Mouse (Mus musculus) brown adipose tissue, adult 24 weeks (tissue): ENCODE data around the gene Dhx30. TPM values are rescaled to one million over a fixed set of nuclear protein-coding genes. Genes with fewer than 3 reads are reported as not detected.
A peak's percentile ranks its signal among the peaks of the same experiment; 100 is the strongest.
"Not testable (repeated sequence)": the region's sequence is repeated elsewhere in the genome, so short reads cannot be mapped to it uniquely, and the experiment has no call there.

Experiments used
- H3K27ac ChIP-seq: fragments of 200-500 bp; replicated peaks from 2 replicates; pipeline ENCODE4 v1.5.1; 2012; ENCODE audit warnings: low read depth, mild to moderate bottlenecking, low read length
- H3K4me1 ChIP-seq: fragments of 200-500 bp; 2 replicates; pipeline ENCODE4 v1.6.1; 2012; ENCODE audit warnings: low read length, mixed read lengths; ENCODE audit not compliant: control insufficient read depth, insufficient read depth, insufficient read length
- H3K4me3 ChIP-seq: fragments of 200-500 bp; 2 replicates; pipeline ENCODE4 v1.5.1; 2012; ENCODE audit warnings: low read depth, mild to moderate bottlenecking, low read length, moderate library complexity; ENCODE audit not compliant: insufficient read depth
- polyA plus RNA-seq: library from polyadenylated mRNA; stranded (reverse); fragments of >200 nt; gene quantifications from 2 replicates; pipeline ENCODE4 v1.2.4, GENCODE M21; 2012; ENCODE audit not compliant: missing spikeins, insufficient read depth, insufficient read length

Dhx30 gene
- polyA plus RNA-seq: 32.4 and 35.7 TPM in 2 replicates

- Histone ChIP-seq H3K27ac (peak within 1 kb of the TSS; percentile 91), H3K4me3 (peak within 1 kb of the TSS; percentile 90), H3K4me1 (peaks cover 3% of the 10 kb centered on the region; the same call in 1 of the 2 replicates)
These were observed at the start of gene Dhx30 for GRCm38 (mm10) chr9:110117779-110118139. Gene Dhx30, minus strand, starts transcription at chr9:110117830.

- H3K4me3 ChIP-seq: no peak overlapping the region
- H3K4me1 ChIP-seq: no peaks in the 10 kb centered on the region
- no peak overlapping the region for H3K27ac ChIP-seq
These were observed 45.4 kb upstream of the Dhx30 start for GRCm38 (mm10) chr9:110163071-110163470.

DNA sequence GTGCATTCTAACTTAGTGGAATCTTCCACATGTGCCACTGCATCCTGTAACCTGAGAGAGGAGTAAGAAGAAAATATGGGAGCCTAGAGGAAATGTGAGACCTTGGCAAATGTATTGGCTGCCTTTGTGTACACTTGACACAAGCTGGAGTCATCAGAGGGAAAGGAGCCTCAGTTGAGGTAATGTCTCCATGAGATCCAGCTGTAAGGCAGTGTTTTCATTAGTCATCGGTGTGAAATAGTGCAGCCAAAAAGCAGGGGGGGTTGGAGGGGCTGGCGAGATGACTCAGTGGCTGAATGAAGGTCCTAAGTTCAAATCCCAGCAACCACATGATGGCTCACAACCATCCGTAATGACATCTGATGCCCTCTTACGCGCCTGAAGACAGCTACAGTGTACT, 44.8 kb upstream of the Dhx30 start:
- H3K27ac ChIP-seq: no peak overlapping the region
- no peak overlapping the region for H3K4me3 ChIP-seq
- no peaks in the 10 kb centered on the region for H3K4me1 ChIP-seq

- not testable (repeated sequence) for H3K27ac ChIP-seq, H3K4me3 ChIP-seq, H3K4me1 ChIP-seq
These were observed 42.9 kb upstream of the Dhx30 start for GRCm38 (mm10) chr9:110160486-110160885.

DNA sequence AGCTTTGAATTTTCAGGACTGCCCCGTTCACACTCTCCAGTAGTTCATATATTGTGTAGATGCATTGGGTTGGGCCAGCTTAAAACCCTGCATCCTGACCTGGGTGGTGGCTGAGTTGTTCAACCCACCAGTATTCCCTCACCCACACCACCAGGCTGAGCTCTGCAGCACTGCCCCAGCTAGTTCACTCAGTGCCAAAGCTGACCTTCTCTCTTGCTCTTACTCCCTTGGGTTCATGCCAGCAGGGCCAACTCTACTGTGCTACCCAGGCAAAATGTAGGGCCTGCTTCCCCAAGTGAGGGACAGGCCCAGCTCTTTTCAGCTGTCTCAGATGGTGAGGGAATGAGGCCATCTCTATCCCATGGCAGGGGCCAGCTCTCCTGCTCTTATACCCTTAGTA, 41.4 kb upstream of the Dhx30 start:
- Histone ChIP-seq H3K4me3 (no peak overlapping the region), H3K4me1 (no peaks in the 10 kb centered on the region)

GRCm38 (mm10) chr9:110148598-110148997, 31.0 kb upstream of the Dhx30 start:
- H3K27ac ChIP-seq: no peak overlapping the region
- H3K4me3 ChIP-seq: no peak overlapping the region
- no peaks in the 10 kb centered on the region for H3K4me1 ChIP-seq

More for the DNA sequence above, 41.4 kb upstream of the Dhx30 start:
- H3K27ac ChIP-seq: no peak overlapping the region

GRCm38 (mm10) chr9:110142097-110142496, 24.5 kb upstream of the Dhx30 start:
- no peak overlapping the region for H3K4me3 ChIP-seq
- H3K4me1 ChIP-seq: no peaks in the 10 kb centered on the region
- H3K27ac ChIP-seq: no peak overlapping the region

DNA sequence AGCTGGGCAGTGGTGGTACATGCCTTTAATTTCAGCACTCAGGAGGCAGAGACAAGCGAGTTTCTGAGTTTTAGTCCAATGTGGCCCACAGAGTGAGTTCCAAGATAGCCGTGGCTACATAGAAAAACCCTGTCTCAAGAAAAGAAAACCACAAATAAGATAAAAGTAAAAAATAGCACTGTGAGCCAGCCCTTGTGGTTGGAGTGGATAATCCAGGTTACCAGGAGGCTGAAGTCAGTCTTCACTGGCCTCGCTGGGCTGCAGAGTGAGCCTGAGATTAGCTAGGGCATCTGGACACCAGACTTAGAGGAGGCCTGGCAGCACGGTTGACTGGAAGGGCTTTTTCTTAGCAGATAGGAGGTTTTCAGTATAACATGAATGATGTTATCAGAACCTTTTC, 21.5 kb upstream of the Dhx30 start:
- Histone ChIP-seq H3K4me1 (no peaks in the 10 kb centered on the region), H3K4me3 (no peak overlapping the region), H3K27ac (no peak overlapping the region)

GRCm38 (mm10) chr9:110134176-110134575, 16.5 kb upstream of the Dhx30 start:
- Histone ChIP-seq H3K4me3 (no peak overlapping the region), H3K4me1 (no peaks in the 10 kb centered on the region), H3K27ac (no peak overlapping the region)

- Histone ChIP-seq H3K27ac (no peak overlapping the region), H3K4me3 (0 out of 2 replicates have a peak overlapping the region, but pooled peaks have one; percentile 83), H3K4me1 (no peaks in the 10 kb centered on the region)
These were observed 15.3 kb upstream of the Dhx30 start for GRCm38 (mm10) chr9:110132921-110133320.

- Histone ChIP-seq H3K4me1 (no peaks in the 10 kb centered on the region), H3K27ac (no peak overlapping the region), H3K4me3 (peak overlapping the region; percentile 83)
These were observed 14.6 kb upstream of the Dhx30 start for GRCm38 (mm10) chr9:110132201-110132605.

GRCm38 (mm10) chr9:110131525-110132197, 14.0 kb upstream of the Dhx30 start:
- H3K27ac ChIP-seq: peak overlapping the region; percentile 77
- no peaks in the 10 kb centered on the region for H3K4me1 ChIP-seq
- H3K4me3 ChIP-seq: peak overlapping the region; percentile 83

DNA sequence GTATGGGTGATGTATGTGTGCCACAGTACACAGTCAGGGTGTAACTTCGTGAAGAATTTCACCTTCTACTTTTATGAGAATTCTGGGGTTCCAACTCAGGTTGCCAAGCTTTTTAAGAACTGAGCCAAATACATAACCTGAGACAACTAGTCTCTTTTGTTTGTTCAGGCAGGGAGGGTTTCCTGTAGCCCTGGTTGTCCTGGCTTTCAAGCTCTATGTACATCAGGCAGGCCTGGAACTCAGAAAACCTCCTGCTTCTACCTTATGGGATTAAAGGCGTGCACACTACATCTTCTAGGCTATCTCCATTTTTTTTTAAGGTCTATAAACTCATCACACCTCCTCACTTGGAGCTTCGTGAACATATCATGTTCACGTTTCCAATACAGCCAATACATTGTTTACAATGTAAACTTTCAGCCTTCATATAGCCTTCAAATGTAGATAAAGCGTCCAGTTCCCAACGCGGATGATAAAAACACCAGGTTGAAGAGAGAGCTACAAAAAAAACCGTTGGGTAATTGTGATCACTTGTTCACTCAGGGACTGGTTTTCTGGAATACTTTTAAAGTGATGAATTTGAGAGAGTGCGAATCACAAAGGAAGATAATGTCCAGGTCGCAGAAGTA, 13.4 kb upstream of the Dhx30 start:
- Histone ChIP-seq H3K27ac (peak overlapping the region; percentile 77), H3K4me3 (peak overlapping the region; percentile 72), H3K4me1 (no peaks in the 10 kb centered on the region)

- not testable (repeated sequence) for H3K27ac ChIP-seq, H3K4me3 ChIP-seq, H3K4me1 ChIP-seq
These were observed 6.4 kb upstream of the Dhx30 start for GRCm38 (mm10) chr9:110124008-110124540.

- no peaks in the 10 kb centered on the region for H3K4me1 ChIP-seq
These were observed 5.7 kb upstream of the Dhx30 start for GRCm38 (mm10) chr9:110123322-110123721.

DNA sequence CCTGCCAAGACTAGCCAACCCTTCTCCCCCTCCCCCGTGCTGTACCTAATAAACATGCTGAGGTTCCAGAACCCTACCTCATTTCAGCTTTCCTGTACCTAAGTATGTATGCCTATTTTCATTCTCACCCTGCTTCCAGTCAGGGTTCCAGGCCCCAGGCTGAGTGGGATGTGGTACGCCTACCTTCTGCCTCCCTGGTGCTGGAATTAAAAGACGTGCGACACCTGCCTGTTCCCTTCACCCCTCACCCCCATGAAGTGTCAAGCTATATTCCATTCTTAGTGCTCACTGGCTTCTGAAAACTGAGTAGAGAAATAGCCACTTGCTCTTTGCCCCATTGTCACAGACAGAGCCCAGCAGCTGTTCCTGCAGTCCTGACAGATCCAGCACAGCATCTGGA, 3.8 kb upstream of the Dhx30 start:
- Histone ChIP-seq H3K4me3 (no peak overlapping the region), H3K27ac (no peak overlapping the region), H3K4me1 (peaks cover 2% of the 10 kb centered on the region; the same call in 1 of the 2 replicates)

More at GRCm38 (mm10) chr9:110123322-110123721, 5.7 kb upstream of the Dhx30 start:
- H3K27ac ChIP-seq: no peak overlapping the region
- no peak overlapping the region for H3K4me3 ChIP-seq
